Mouse (Mus musculus) spleen, adult 2 months (tissue): ENCODE measurements at regions not wholly inside any gene's neighbourhood (a gene's known extent, or its start where the extent isn't known, plus 50 kb on each side); places are given as distances from the start of the nearest gene placed in this dataset.

Source experiments
- DNase-seq, 2 experiments: peaks; one replicate each; pipeline versions ENCODE4 v3.0.0 to v3.0.0-alpha.2; 2012 to 2021; ENCODE audit warnings: low spot score in 2 of 2, low read depth in 1 of 2
- H3K27ac ChIP-seq: fragments of 200-500 bp; 2 replicates; pipeline ENCODE4 v1.5.1; 2012; ENCODE audit warnings: low read length, inconsistent platforms; ENCODE audit not compliant: insufficient read depth
- H3K27me3 ChIP-seq: fragments of 200-500 bp; 2 replicates; pipeline ENCODE4 v1.6.1; 2012; ENCODE audit warnings: mild to moderate bottlenecking, moderate library complexity, low read length, inconsistent platforms; ENCODE audit not compliant: control insufficient read depth, insufficient read depth
- H3K36me3 ChIP-seq: fragments of 200-500 bp; 2 replicates; pipeline ENCODE4 v1.6.1; 2012; ENCODE audit warnings: mild to moderate bottlenecking, low read length, inconsistent platforms; ENCODE audit not compliant: control insufficient read depth, insufficient read depth
- H3K4me1 ChIP-seq: fragments of 200-500 bp; 2 replicates; pipeline ENCODE4 v1.6.1; 2011; ENCODE audit warnings: inconsistent platforms; ENCODE audit not compliant: control insufficient read depth, insufficient read depth, insufficient read length
- H3K4me3 ChIP-seq: fragments of 200-500 bp; 2 replicates; pipeline ENCODE4 v1.5.1; 2011; ENCODE audit warnings: mild to moderate bottlenecking, inconsistent platforms; ENCODE audit not compliant: insufficient read depth, insufficient read length; ENCODE audit errors: extremely low read depth
- CTCF ChIP-seq: fragments of 200-500 bp; IDR thresholded peaks from 2 replicates; pipeline ENCODE4 v1.5.1; 2011; ENCODE audit warnings: mild to moderate bottlenecking, inconsistent platforms; ENCODE audit not compliant: insufficient read depth, insufficient read length, insufficient replicate concordance; ENCODE audit errors: extremely low read depth
- POLR2A ChIP-seq: fragments of 200-500 bp; IDR thresholded peaks from 2 replicates; pipeline ENCODE4 v1.6.1; 2011; ENCODE audit warnings: low read depth, low read length, inconsistent platforms
- WGBS: fragments of 180-500 bp; shearing (Covaris S2); methylation state at CpG from one replicate; pipeline ENCODE4 v1.1.7; 2018; 5-methylcytosine and 5-hydroxymethylcytosine counted together

GRCm38 (mm10) chr16:77894247-77894646, 292.4 kb upstream of the Gm11146 start:
- H3K27me3 ChIP-seq = no peaks in the 10 kb centered on the region
- no peak overlapping the region for H3K27ac ChIP-seq
- no peaks in the 10 kb centered on the region for H3K36me3 ChIP-seq
- H3K4me1 ChIP-seq = no peaks in the 10 kb centered on the region
- DNase-seq = no peak
- TF ChIP-seq POLR2A (no peak), CTCF (no peak)
- WGBS = 36% methylated on average over 2 of the region's 2 CpGs
- no peak overlapping the region for H3K4me3 ChIP-seq

GRCm38 (mm10) chr16:77893690-77894089, 291.8 kb upstream of the Gm11146 start:
- 79% methylated on average over 2 of the region's 2 CpGs for WGBS

GRCm38 (mm10) chr16:77892731-77893130, 290.8 kb upstream of the Gm11146 start:
- no peaks in the 10 kb centered on the region for H3K4me1 ChIP-seq
- TF ChIP-seq POLR2A = no peak
- TF ChIP-seq CTCF = no peak
- H3K36me3 ChIP-seq = no peaks in the 10 kb centered on the region
- DNase-seq = no peak
- H3K27me3 ChIP-seq = no peaks in the 10 kb centered on the region
- 84% methylated on average over 2 of the region's 2 CpGs for WGBS
- no peak overlapping the region for H3K4me3 ChIP-seq
- H3K27ac ChIP-seq = no peak overlapping the region

More at GRCm38 (mm10) chr16:77893690-77894089, 291.8 kb upstream of the Gm11146 start:
- H3K27ac ChIP-seq = no peak overlapping the region
- no peak for DNase-seq
- no peaks in the 10 kb centered on the region for H3K36me3 ChIP-seq
- no peaks in the 10 kb centered on the region for H3K27me3 ChIP-seq
- TF ChIP-seq POLR2A (no peak), CTCF (no peak)
- no peaks in the 10 kb centered on the region for H3K4me1 ChIP-seq
- no peak overlapping the region for H3K4me3 ChIP-seq

- H3K27ac ChIP-seq = no peak overlapping the region
These were observed 287.5 kb upstream of the Gm11146 start for GRCm38 (mm10) chr16:77889348-77889747.

GRCm38 (mm10) chr16:77885060-77885679, 283.3 kb upstream of the Gm11146 start:
- H3K27me3 ChIP-seq = no peaks in the 10 kb centered on the region
- WGBS = 88% methylated on average over 15 of the region's 15 CpGs
- no peaks in the 10 kb centered on the region for H3K36me3 ChIP-seq
- DNase-seq = no peak
- H3K4me1 ChIP-seq = no peaks in the 10 kb centered on the region
- H3K4me3 ChIP-seq = no peak overlapping the region
- H3K27ac ChIP-seq = no peak overlapping the region
- TF ChIP-seq CTCF = no peak
- TF ChIP-seq POLR2A = no peak

More at GRCm38 (mm10) chr16:77889348-77889747, 287.5 kb upstream of the Gm11146 start:
- DNase-seq = no peak
- WGBS = 91% methylated on average over 11 of the region's 11 CpGs
- Histone ChIP-seq H3K4me1 (no peaks in the 10 kb centered on the region), H3K27me3 (no peaks in the 10 kb centered on the region), H3K36me3 (no peaks in the 10 kb centered on the region), H3K4me3 (no peak overlapping the region)
- TF ChIP-seq POLR2A = no peak
- TF ChIP-seq CTCF = no peak

- no peak for DNase-seq
- Histone ChIP-seq H3K36me3 (no peaks in the 10 kb centered on the region), H3K27me3 (no peaks in the 10 kb centered on the region), H3K4me3 (no peak overlapping the region), H3K4me1 (no peaks in the 10 kb centered on the region), H3K27ac (no peak overlapping the region)
- 89% methylated on average over 9 of the region's 9 CpGs for WGBS
- TF ChIP-seq POLR2A (no peak), CTCF (no peak)
These were observed 282.6 kb upstream of the Gm11146 start for GRCm38 (mm10) chr16:77884495-77884894.

GRCm38 (mm10) chr16:77877006-77877405, 275.1 kb upstream of the Gm11146 start:
- Histone ChIP-seq H3K4me1 (no peaks in the 10 kb centered on the region), H3K27ac (no peak overlapping the region), H3K36me3 (no peaks in the 10 kb centered on the region), H3K4me3 (no peak overlapping the region), H3K27me3 (no peaks in the 10 kb centered on the region)
- TF ChIP-seq CTCF (no peak), POLR2A (no peak)
- 83% methylated on average over 1 of the region's 1 CpGs for WGBS
- DNase-seq = no peak
